Mouse (Mus musculus): Measurements from ENCODE around the gene St8sia4.

DNA sequence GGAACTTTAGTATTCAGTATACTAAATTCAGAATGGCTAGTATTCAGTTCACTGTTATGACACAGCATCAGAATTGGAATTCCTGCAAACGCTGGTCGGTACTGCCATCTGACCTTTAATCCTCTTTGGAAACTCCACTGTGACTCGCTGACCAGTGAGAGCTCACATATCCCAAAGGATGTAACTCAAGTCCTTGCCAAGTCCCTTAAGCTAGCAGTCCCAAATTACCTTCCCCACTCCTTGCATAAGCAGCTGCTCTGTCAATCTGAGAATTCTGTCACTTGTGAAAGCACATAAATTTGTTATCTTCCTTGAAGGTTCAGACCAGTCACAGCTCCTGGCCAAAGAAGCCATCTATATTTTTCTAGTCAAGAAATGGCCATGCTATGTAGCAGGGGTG is 48.7 kb downstream of the St8sia4 start:
- TF ChIP-seq CTCF (IDR thresholded peaks at IDR 0.05; ENCODE audit: low read depth, low read length): no peak
- no peak for TF ChIP-seq POLR2A (IDR thresholded peaks at IDR 0.05; ENCODE audit: borderline replicate concordance, low read depth, low read length)

Measured in bone marrow macrophage, adult 2 months (primary cell).